Mouse (Mus musculus) heart, adult 18-20 months (tissue): ENCODE results near the gene Wipi1. TPM values are rescaled to one million over a fixed set of nuclear protein-coding genes. Genes with fewer than 3 reads are reported as not detected.

ENCODE experiments used
- DNase-seq, 2 experiments: peaks; one replicate each; pipeline ENCODE4 v3.0.0; 2021 to 2022; ENCODE audit warnings: mixed read lengths in 1 of 2
- total RNA-seq, 2 experiments: library from RNA; stranded (reverse); gene quantifications; 2 replicates each; pipeline ENCODE4 v1.2.3; 2021

Gene Wipi1
- total RNA-seq, 2 experiments from 2014 or later = 100 to 107 TPM

DNA sequence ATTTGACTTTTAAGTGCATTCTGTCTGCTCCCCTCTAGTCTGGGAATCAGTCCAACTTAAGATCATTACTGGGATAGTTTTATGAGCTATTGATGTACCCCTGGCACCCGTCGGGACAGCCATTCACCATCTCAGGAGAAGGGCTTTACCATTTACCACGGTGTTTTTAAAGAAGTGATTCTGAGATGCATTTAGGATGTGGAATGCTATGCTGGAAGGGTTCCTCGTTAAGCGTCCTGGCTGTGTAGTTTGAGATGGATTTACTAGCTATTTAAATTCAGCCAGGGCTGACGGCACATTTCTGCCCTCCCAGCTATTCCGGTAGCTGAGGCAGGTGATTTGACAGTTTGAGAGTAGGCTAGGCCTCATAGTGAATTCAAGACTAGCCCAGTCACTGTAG is 67.3 kb downstream of the Wipi1 start:
- no peak for DNase-seq

DNA sequence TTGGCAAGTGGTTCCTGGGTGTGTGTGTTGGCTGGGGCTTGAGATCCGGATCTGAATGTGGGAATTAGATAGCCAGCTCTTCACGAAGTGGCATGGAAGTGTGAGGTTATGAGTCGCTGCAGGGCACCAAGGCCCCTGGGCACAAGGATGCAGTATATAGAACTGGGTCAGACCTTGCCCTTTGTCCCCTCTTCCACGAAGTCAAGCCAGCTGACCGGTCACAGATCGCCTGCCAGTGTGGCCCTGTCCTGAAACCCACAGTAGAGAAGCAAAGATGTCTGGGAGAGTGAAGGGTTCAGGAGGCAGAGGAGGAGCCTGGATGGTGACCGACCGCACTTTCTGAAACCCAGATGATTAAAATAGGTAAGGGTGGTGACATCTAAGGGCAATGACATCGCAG is 68.3 kb downstream of the Wipi1 start:
- no peak for DNase-seq

GRCm38 (mm10) chr11:109539290-109539689 is 72.5 kb downstream of the Wipi1 start:
- DNase-seq = no peak

DNA sequence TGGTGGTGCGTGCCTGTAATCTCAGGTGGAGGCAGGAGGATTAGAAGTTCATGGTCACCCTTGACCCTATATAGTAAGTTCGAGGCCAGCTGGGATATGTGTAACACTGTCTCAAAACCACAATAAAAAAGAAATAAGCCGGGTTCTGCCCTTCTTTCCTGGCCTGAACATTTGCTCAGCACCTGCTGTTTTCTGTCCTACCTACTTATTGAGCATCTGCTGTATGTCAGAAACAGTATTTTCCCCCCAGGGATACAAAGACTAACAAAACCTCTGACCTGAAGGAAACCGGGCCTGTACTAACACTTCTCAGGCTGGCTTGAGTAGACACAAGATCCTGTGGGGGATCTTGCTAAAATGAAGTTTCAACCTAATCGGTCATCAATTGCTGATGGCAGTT is 74.8 kb downstream of the Wipi1 start:
- DNase-seq = no peak

- DNase-seq = no peak
Measured at GRCm38 (mm10) chr11:109535966-109536365, 75.8 kb downstream of the Wipi1 start.

DNA sequence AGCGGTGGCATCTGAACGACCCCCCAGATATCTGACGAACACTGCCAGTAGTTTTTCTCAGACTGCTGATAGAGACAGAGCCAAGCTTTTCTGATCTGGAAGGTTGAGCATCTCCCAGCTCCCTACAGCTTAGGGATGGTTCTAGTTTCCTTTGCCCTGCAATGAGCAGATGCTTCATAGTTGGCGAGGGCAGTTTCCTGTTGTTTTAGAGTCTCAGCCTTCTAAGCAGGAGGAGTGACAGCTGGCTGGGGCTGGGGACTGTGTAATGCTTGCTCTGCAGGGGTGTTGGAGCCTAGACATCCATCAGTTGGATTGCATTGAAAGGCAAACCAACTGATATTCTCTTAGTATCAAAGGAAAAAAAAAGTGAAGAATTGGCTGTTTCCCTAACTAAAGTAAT is 81.7 kb downstream of the Wipi1 start:
- no peak for DNase-seq

DNA sequence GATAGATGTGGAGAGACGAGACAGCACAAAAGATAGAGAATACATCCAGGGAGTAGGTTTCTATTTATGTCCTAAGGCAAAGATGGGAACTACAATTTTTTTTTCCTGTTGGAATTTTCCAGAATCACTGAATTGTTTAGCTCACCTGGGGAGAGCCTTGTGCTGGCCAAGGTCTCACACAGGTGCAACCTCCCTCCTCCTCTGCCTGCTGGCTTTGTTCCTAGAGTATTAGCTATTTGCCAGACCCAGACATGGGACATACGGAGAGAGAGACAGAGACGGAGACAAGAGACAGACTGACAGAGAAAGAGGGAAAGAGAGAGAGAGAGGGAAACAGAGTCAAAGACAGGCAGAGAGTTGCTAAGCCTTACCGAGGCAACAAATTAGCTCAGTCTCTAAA is 86.2 kb downstream of the Wipi1 start:
- DNase-seq = no peak

GRCm38 (mm10) chr11:109524869-109525268 is 86.9 kb downstream of the Wipi1 start:
- no peak for DNase-seq

Other genes with a start within 250 kb of the Wipi1 start
- 10 to 100 TPM; 29.0 to 34.3 TPM for gene Gna13, start 249.1 kb downstream of the Wipi1 start, total RNA-seq
- not detected for gene 9930022D16Rik, start 198.1 kb downstream of the Wipi1 start, total RNA-seq
- gene Amz2, start 186.0 kb downstream of the Wipi1 start, total RNA-seq = 10 to 100 TPM; 51.9 to 53.8 TPM
- gene Arsg, start 138.6 kb downstream of the Wipi1 start, total RNA-seq = 1 to 10 TPM; 1.4 to 2.1 TPM
- gene Slc16a6, start 138.4 kb downstream of the Wipi1 start, total RNA-seq = 1 to 10 TPM; 7.3 to 9.2 TPM
- gene Prkar1a, start 37.4 kb upstream of the Wipi1 start, total RNA-seq = 100 to 1,000 TPM; 371 to 461 TPM
- 1 to 10 TPM; 5.8 to 7.4 TPM for gene Fam20a, start 110.3 kb upstream of the Wipi1 start, total RNA-seq
- not detected for gene 1700012B07Rik, start 216.1 kb upstream of the Wipi1 start, total RNA-seq